Mouse (Mus musculus) fat pad, adult 2 months (tissue): Measurements from ENCODE around the gene Nbr1.

Source experiments
- DNase-seq: peaks from one replicate; pipeline ENCODE4 v3.0.0-alpha.2; 2011; ENCODE audit warnings: low read depth, low spot score; ENCODE audit errors: extremely low read depth

Nbr1 gene

DNA sequence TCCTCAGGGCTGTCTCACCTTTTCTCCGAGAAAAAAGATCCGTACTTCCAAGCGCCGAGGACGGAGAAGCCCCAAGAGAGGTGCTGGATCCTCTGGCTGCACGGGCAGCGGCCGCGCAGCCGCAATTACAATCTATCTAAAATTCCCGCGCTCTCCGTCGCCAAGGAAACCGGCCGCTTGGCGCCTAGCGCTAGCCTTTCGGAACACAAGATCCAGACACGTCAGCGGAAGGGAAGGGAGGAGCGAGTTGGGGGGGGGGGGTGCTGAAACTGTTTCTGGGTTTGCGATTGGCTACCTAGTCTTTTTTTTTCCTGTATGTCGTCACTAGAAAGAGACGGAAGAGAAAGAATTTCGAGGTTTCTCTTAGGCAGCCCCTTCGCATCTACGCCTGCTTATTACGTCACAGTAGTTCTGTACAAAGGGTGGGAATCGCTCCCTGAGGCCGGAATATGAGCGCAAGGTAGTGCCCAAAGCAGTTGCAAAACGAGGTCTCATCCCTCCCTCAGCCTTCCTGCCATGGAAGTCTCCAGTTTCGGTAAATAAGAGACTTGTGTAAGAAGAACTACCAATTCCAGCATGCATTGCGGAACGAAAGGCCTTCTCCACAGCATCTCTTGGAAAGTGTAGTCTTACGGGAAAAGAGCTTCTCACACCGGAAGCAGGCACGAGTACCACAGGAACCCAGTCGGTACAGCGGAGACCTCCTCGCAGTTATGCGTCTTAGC, at the start of gene Nbr1, which contains the start of gene Brca1:
Gene Nbr1, plus strand, starts transcription at position 399 of the 725 bp plus-strand sequence.
Gene Brca1, minus strand, starts transcription at position 205 of the 725 bp plus-strand sequence.
- peak; percentile 90 for DNase-seq

DNA sequence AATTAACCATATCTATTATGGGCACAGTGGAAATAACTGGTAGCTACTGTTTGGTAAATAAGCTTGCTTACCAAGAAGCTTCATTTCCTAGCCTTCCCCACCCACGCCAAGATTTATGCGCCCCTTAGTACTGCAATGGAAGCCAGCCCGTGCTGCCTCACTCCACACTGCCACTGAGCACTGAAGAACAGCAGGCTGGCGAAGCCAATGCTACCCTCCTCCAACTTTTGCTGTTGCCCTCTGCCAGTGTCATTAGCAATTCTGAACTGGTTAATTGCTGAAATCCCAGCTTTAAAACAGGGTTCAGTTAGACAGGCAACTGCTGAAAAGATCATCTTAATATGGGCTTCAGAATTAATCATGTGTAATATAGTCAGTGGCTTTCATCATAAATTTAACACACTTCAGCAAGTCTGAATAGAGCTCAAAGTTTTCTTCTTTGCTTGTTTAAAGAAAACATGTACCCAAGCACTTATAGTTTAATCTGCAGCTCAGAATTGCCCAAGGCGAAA, 45.6 kb upstream of the Nbr1 start:
- DNase-seq = no peak

DNA sequence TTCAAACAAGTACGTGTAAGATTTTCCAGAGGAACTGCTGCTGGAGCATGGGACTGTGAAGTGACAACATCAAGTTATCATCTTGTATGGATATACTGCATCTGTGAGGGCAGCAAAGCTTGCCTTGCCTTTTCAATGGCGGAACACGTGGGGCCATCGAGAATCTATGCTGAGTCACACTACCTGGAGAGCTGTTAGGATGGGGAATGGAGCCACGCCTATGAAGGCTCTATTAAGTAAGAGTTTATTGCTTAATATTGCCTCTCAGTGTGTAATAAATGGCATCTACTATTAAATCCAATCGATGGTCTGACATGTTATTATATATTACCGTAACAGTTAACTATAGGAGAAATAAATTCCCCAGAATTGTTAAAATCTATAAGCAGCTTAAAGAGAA, 44.9 kb upstream of the Nbr1 start:
- DNase-seq = no peak

DNA sequence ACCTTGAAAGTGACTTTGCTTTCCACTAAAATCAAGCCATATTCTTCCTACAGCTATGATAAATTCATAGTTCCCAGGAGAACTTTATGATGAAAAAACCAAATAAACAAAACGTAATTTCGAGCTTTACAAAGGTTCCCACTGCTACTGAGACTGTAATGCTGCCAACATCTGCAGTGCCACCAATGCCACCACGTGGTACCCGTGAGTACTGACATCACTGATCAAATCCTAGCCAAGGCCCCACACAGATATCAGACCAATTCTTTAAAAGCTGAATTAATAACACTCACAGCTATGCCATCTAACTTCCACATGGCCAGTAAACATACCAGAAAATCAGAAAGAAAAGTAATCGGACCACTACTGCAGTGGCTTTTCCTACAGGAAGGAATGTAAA, 33.0 kb upstream of the Nbr1 start:
- DNase-seq = no peak

DNA sequence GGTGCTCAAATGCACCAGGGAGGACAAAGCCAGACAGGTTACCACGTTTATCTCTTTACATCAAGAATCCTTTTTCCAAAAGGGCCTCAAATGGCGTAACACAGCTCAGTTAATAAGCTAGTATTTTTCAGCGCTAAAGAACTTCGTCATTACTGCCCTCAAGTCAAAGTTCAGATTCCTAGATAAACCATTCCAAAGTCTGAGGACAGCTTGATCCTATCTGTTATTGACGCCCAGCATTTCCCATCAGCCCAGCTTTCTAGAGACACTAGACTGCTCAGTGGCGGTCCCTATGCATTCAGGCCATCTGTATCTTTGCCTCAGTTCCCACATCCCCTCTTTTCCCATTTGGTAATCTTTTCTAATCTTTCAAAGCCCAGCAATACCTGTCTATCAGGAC, 32.6 kb upstream of the Nbr1 start:
- DNase-seq = no peak

DNA sequence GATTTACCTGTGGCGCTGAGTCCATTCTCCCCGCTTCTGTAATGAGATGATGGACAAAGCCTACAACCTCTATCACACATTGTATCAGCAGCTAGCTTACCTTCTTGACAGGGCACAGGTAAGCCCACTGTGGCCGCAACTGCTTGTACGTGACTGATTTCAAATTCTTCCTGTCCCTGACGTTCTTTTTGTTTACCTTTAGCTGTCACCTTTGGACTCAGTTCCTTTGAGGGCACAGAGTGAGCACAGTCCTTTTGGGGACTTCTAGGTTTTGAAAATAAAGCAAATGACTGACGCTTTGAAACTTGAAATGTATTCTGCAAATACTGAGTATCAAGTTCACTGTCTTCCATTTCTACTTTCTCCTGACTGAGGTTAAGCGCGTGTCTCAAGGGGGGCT, 27.5 kb upstream of the Nbr1 start:
- no peak for DNase-seq

DNA sequence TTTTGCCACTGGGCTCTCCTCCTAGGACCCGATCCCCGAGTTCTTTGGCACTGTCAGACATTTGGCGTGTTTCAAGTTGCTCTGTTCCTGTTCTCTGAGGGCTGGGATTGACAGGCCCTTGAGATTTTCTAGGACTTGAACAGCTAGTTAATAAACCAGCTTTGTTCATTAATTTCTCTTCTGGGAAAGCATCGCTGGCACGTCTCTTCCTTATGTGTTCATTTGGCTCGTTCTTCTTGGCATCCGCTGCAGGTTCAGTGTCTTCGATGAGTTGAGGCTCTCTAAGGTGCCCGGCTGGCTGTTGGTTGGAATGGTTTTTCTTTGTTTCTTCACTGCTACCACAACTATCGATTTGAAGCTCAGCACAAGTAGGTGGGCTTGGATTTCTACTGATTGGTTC, 26.9 kb upstream of the Nbr1 start:
- no peak for DNase-seq

DNA sequence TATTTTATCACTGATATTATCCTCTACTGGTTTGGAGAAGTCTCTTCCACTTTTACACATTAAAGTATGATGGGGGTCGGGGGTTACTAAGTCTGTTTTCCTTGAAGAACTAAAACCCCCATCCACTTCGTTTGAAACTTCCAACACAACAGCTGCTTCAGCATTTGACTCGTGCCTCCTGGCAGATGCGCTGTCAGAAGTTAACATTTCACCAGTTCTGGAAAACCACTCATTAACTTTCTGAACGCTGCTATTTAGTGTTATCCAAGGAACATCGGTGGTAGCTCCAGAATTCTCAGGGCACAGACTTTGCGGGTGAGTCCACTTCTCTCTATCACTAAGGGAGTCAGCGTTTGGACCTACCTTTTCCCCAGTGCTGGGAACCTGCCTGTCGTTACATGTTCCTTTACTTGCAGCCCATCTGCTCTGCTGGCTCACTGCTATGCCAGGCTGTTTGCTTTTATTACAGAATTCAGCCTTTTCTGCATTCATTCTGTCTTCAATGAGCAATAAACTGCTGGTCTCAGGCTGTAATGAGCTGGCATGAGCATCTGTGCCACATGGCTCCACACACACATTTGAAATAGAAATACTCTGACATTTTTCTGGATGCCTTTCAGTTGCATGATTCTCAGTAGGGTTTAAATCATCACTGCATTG, 25.9 kb upstream of the Nbr1 start:
- no peak for DNase-seq

DNA sequence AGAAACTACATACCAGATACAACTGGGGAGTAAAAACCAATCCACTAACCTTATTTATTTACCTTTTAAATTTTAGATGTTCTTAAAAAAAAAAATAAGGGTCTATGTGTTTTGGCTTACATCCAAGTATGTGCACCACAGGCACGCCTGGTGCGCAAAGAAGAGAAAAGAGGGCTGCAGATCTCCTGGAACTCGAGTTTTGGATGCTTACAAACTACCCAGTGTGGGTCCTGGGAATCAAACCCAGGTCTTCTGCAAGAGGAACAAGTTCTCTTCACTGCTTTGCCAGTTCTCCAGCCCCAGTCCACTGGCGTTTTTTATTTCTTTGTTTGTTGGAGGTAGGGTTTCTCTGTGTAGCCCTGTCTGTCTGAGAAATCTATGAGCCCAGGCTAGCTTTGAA, 25.3 kb upstream of the Nbr1 start:
- no peak for DNase-seq

DNA sequence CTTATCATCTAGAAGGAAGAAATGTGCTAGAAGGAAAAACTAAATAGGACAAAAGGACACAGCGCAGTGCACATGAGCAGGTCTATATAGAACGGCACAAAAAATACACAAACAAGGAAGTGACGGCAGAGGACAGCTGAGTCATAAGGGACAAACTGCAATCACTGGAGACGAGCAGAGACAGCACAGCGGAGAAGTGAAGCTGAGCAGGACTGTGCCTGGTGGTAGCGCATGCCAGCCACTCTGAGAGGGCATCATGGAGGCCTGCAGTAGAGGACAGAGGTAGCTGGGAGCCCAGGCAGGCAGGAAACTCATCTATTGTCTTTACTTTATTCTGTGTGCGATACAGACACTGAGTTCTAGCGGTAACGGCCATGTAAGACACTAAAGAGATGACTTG, 8.4 kb upstream of the Nbr1 start:
- DNase-seq = no peak

DNA sequence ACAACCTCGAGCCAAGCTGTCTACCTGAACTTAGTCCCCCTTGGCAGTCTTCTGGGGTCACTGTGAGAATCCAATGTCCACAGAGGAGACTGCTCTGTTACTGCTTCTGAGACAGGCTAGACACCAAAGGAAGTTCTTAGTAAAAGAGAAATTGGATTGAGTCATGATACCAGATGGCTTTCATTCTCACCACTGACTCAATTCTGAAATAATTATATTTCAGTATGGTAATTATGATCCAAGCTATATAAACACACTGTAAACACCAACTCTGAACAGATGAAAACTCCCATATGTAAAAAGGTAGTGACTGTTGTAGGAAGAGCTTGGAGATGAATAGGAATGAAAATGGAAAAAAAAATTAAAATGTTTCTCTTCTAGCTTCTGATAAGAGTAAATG, 7.8 kb upstream of the Nbr1 start:
- DNase-seq = no peak

DNA sequence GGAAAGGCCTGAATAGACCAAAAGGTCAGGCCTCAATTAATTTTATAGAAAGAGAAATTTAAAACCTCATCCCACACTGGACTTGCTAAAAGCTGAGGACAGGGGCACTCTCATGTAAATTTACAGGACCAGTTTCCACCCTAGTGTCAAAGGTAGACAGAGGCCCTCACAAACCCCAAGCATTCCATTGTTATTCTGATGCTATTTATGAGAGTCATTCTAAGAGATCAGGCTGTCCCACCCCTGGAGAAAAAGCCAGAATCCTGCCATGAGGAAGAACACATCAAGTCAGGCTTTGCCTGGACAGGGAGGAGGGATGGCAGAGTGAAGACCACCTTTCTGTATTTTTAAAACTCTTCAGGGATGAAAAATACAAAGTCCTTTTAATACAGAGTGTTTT, 3.4 kb upstream of the Nbr1 start:
- DNase-seq = no peak

DNA sequence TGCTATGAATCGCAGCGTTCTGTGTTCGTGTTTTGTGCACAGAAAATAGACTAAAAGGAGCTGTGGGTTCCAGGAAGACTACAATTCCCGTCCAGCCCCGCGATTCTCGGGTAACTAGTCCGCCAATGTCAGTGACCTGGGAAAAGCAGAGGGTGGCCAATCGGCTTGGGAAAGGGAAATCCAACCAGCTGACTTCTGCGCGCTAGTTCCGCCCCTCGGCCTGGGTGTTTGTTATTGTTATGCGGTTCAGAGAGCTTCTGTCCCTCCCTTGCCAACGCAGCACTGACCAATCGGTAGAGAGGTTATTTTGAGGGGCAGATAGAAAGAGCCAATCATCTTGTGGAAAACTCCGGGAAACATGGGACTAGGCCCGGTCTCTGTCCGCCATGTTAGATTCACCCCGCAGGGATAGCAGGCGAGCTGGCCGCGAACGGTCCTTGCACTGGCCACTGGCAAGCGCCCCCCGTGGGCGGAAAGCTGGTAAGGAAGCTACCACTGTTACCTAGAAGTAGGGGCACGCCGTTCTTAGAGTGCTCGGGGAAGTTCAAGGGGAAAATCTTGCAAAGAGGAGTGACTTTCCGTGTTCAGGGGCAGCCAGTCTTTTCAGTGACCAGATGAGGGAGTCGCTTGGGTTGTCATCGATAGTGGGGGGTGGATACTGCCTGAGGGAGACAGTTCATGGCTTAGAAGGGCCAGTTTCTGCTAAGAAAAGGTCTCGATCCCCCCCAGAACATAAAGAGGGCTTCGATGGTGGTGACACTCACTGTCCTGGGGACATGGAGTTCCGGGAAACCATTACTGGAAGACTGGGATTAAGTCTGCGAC, 739 bp downstream of the Nbr1 start:
- DNase-seq = peak; percentile 97

DNA sequence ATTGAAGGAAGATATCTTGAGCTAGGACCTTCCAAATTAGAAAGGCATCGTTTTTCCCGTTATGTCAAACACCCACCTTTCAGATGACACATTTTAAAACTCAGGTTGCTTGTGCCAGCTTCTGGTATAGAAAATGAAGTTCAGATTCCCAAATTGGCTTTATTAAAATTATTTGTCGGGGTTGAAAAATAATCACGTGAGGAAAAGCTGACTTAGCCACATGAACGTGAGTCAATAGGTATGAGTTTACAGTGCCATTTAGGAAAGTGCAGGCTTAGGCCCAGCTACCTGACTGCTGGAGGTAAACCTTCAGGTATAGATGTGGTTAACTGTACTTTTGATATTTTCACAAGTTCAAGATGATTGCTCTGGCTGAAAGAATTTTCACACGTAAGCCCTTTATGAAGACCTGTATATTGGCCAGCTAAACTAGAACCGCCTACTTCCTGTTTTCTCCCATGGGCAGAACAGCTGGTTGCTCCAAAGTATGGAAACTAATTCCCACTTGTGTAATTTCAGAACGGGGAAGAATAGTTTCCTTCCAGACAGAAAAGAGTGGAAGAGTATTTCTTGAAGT, 1.5 kb downstream of the Nbr1 start:
- no peak for DNase-seq

DNA sequence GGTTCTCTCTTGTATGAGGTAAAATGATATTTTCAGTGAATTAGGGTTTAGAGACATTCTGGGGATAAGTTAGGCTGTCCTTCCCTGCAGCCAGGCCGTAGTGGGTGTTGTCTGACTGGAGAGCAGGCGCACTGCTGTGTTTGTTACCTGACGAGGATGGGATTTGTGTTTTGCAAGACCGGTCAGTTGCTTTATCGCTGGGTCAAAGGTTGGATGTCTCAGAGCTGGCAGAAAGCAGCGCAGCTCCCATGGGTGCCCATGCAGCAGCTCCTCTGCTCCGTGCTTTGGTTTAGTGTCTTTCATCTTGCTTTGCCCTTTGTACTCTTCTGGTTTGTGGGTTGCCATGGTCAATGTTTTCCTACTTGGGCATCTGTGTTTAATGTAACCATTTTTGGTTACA, 4.6 kb downstream of the Nbr1 start:
- no peak for DNase-seq

DNA sequence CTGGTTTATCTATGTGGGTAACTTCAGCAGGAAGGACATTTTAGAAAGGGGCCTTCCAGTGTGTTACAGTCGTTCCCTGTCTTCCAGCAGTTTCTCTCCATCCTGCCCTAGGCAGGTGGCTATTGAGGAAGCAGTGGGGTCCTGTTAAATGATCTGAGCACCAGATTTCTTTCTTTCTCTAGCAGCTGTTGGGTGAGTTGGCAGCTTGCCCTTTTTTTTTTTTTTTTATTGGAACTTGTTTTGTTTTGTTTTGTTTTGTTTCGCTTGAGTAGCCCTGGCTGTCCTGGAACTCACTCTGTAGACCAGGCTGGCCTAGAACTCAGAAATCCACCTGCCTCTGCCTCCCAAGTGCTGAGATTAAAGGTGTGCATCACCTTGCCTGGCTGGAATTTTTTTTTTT, 5.0 kb downstream of the Nbr1 start:
- no peak for DNase-seq

DNA sequence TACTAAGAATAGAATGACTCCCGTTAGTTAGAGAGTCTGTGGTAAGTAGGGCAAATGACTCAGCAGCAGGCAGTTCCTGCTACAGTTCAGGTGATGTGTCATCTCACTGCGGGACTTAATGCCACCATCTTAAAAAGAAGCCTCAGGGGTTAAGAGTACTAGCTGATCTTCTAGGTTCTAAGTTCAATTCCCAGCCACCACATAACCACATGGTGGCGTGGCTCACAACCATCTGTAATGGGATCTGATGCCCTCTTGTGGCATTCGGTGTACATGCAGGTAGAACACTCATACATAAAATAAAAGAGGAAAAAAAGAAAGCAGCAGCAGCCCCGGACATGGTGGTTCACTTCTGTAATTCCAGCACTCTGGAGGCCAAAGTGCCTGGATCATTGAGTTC, 10.4 kb downstream of the Nbr1 start:
- DNase-seq = no peak

DNA sequence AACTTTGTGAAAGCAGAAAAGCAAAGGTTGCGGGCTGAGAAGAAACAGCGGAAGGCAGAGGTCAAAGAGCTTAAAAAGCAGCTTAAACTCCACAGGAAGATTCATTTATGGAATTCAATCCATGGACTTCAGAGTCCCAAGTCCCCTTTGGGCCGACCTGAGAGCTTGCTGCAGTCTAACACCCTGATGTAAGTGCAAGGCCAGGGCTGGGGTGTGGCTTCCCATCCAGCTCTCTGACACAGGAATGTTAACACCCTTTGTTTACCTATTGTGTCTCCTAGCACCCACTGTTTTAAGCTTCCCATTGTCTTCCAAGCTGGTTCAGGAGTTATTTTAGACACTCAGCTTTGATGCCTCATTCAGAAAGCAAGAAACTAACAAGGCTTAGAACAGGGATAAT, 16.5 kb downstream of the Nbr1 start:
- no peak for DNase-seq

DNA sequence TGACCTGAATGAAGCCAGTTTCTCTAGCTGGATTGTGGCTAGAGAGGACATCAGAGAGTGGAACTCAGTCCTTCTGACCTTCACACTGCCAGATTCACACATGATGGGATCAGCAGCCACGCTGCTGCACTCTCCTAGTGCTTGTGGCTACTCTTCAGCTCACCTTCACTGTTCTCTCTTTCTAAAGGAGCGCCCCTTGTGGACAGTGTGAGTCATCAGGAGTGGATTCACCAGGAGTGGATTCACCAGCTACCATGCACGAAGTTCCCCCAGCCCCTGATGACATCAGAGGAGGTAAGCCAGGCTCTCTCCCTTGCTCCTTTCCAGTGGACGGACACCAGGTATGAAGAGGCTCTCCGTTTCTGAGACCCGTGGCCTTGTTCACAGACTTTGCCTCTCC, 24.2 kb downstream of the Nbr1 start:
- no peak for DNase-seq

DNA sequence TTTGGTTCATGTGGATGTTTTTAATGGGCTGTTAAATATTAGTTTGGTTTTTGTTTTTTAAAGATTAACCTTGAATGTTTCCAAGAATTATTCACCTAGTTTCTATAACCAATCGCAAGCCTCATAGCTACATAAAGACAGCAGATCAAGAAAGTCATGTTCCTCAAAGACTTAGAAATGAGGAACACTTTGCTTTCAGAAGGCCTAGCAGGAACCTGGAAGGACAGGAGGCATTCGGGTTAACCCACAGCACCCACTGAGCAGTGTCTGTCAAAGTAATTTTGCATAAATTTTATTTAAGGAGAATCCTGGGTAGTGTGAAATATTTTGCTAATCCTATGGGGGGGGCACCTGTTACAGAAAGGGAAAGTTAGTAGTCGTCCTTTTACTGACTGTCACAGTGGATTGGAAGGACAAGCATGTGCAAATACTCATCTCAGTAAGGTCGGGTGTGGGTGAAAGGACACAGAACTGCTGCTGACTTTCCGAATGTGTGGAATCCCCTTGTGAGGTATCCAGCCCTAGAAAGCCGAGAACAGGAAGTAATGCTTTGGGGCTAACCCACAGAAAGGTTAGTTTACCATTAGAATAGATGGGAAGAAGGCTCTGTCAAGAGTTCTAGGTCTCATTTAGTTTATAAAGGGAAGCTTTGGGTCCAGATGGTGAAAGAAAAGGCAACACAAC, 29.3 kb downstream of the Nbr1 start:
- no peak for DNase-seq
